Mouse (Mus musculus): Measurements from ENCODE around the gene Cep70.

The Cep70 gene

DNA sequence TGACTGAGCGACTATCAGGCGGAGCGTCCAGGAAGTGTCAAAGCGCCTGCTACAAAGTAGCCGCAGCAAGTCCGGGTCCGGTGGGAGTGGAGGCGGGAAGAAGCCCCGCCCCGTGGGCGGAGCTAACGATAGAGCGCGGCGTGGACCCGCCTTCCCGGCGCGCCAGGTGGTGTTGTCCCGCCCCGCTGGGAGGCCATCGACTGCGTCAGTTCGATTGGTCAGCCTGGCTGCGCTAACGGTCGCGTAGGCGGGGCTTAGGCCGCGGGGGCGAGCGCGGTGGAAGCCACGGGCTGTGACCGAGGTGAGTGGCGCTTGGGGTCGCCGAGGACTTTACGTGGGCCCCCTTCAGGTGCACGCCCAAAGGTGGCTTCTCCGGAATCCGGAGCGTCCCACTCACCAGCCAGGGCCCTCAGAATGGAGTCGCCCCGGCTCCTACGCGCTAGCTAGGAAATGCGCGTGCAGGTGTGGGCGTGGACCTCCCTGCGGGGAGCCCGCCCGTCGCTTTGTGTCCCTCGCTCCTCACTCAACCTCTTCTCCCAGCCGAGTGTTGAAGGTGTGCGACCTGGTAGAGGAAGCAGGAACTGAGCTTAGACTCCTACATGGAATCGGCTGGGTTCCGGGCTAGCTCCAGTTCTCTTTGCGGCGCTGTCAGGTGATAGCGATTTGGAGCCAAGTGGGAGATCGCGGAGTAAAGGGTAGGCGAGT is at the start of gene Cep70:
TSS of gene Cep70 (plus strand) at position 178 of the 705 bp plus-strand sequence.
- WGBS: under 1% methylated on average over 66 of the region's 66 CpGs

GRCm38 (mm10) chr9:99212643-99213042 is 30.5 kb upstream of the Cep70 start:
- 61% methylated on average over 2 of the region's 2 CpGs for WGBS

DNA sequence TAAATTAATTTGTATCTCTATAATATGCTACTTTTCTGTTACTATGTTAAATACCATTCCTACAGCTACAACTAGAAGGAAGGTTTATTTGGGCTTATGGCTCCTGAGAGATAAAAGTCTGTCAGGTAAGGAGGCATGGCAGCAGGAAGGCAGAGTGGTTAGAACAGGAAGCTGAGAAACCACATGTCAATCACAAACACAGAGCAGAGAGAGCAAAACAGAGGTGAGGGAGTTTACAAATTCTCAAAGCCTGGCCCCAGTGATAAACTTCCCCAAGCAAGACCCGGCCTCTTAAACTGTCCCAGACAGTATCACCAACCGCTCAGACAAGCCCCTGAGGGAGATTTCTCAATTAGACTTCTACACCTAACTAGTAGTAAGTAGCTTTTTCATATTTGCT is 27.0 kb upstream of the Cep70 start:
- WGBS: 83% methylated on average over 2 of the region's 2 CpGs

GRCm38 (mm10) chr9:99217999-99218719 is 25.0 kb upstream of the Cep70 start:
- 63% methylated on average over 6 of the region's 6 CpGs for WGBS

DNA sequence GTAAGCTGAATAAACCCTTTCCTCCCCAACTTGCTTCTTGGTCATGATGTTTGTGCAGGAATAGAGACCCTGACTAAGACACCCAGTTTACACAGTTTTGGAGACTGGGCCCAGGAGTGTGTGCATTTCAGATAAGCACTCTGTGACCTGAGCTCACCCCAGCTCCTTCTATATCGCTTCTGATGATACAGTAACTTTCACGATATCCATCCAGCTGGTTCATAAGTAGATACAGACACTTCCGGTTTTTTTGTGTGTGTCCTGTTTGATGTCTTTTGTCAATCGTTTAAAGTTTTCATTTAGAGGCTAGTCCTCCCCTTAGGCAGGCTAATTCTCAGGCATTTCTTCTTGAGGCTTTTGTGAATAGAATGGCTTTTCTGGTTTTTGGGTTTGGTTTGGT is 21.5 kb upstream of the Cep70 start:
- 83% methylated on average over 4 of the region's 4 CpGs for WGBS

GRCm38 (mm10) chr9:99224583-99224982 is 18.6 kb upstream of the Cep70 start:
- WGBS: 44% methylated on average over 3 of the region's 3 CpGs

DNA sequence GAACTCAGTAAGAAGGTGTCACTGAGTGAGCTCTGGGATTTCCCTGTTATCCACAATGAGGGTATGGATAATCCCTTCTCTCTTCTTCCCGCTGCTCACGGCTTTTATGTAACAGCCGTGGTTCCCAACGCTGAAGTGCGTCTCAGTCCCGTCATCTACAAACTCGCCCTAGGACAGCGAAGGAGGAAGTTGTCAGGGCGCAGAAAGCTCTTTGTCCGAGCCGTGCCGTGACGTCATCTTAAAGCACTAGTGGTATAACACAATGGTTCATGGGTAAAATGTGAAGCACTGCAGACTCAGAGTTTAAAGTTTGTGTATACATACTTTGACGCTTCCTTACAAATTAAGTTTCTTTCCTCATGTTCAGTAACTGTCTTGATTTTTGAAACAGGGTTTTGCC is 13.7 kb upstream of the Cep70 start:
- 88% methylated on average over 14 of the region's 14 CpGs for WGBS

DNA sequence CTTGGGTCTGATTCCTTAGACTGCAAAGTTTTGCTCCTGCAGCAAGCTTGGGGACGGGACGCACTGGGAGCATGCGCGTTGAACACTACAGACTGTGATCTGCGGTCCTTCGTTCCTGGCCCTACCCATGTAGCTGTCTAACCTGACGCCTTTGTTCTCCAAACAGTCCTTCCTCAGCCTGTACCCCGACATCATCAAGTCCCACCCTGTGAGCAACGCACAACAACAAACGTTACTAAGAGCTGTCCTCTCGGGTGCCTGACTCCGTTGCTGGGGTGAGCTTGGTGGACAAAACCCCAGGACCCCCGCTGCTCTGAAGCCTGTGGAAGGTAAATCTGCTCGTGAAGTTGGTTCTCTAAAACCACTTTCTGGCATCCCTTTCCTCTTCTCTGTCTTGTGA is 6.0 kb upstream of the Cep70 start, which contains the start of gene Faiml:
TSS of gene Faiml (minus strand) at position 101 of the 400 bp plus-strand sequence.
- WGBS: 91% methylated on average over 14 of the region's 14 CpGs

DNA sequence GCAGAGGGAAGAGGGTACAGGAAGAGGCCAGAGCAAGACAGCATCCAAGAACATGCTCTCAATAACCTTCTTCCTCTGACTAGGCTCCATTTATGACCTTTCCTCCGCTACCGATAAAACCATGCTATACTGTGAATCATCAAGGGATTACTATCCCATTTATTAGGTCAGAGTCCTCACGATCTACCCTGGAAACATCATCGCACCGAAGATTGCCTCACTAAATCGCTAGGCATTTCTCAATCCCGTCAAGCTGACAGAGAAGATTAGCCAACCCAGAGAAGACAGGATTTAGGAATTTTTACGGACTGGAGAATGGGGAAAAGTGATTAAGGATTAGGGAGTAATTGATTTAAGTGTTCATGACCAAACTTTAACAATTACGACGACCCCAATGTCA is 4.9 kb upstream of the Cep70 start:
- 92% methylated on average over 10 of the region's 10 CpGs for WGBS

DNA sequence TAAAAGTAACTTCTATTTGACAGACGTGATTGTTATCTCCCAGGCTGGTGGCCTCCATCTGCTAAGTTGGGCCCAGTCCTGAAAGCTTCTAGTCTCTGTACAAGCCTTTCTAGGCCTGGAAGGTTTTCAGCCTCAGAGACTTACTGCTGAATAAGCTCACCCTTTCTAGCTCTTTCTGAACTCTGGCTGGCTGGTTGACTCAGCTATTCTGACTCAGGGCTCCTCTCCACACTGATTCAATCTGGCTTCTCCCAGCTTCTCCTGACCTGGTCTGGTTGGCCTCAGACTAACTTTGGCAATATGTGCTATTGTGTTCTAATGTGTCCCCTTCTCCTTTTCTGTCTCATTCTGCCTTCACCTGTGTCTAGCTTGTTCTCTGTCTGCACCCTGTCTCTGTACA is 3.9 kb upstream of the Cep70 start:
- 71% methylated on average over 1 of the region's 1 CpGs for whole genome bisulfite sequencing

DNA sequence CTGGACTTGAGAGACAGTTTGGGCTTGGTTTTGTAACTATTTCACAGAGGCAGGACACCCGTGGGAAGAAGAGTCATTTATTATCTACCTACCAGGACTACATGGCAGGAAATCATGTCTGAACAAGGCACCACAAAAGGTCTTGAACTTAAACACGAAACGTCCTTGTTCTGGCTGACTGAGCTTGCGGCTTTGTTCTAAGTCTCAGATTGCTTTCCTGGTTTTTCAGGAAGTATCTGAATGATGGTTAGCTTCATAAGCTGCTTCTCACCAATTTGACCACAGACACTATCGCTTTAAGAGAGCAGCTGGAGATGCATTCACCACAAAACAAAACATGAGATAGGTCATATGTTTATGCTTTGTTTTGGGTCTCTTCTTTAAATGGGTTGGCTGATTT is 2.6 kb upstream of the Cep70 start:
- 77% methylated on average over 5 of the region's 5 CpGs for WGBS

- WGBS: under 1% methylated on average over 7 of the region's 7 CpGs
These were observed 1.1 kb upstream of the Cep70 start for GRCm38 (mm10) chr9:99242035-99242434.

DNA sequence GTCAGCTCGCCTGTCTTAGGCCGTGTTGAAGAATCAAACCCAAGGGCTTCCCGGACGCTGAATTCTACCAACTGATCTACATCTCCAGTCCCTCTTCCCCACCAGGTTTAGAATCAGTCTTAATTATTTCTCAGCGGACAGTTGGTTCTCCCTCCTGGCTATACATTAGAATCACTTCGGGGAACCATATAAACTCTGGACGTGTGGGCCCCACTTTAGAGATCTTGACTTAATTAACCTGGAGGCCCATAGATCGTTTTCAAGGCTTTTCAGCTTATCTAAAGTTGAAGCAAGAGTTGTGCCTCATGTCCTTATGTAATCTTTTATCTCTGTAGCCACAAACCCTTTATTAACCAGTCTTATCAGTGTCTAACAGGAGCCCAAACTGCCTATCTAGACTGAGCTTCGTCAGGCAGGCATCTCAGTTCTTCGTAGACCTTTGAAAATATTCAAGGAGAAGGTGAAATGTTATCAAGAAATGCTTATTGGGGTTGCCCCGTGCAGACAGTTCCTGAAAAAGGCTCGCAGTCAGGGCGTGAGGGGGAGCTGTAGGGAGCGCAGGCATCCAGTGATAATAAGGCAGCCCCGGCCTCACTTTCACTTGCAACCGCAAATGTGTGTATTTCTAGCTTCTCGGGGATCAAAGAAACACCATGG is 506 bp upstream of the Cep70 start:
- 6% methylated on average over 17 of the region's 17 CpGs for WGBS

GRCm38 (mm10) chr9:99243895-99244293 is 727 bp downstream of the Cep70 start:
- WGBS: 7% methylated on average over 10 of the region's 10 CpGs

DNA sequence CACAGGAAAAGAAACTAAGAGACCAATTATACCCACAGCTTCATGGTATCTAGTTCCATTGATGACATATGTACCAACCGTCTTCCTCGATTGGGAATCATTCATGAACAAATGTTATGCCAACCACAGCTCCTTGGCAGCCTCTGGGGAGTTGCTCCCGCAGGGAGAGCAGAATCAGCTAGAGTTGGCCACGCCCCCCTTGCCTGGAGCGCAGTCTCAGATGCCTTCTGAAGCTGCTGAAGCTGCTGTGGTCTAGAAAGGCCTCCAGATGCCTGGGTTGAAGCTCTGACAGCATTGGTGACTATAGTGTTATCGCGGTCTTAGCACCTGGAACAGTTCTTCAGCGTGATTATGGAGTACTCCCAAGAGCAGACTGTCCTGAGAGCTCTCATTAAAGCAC is 5.1 kb downstream of the Cep70 start:
- 64% methylated on average over 8 of the region's 8 CpGs for WGBS

- over 99% methylated on average over 4 of the region's 4 CpGs for WGBS
These were observed 5.7 kb downstream of the Cep70 start for GRCm38 (mm10) chr9:99248906-99249305.

DNA sequence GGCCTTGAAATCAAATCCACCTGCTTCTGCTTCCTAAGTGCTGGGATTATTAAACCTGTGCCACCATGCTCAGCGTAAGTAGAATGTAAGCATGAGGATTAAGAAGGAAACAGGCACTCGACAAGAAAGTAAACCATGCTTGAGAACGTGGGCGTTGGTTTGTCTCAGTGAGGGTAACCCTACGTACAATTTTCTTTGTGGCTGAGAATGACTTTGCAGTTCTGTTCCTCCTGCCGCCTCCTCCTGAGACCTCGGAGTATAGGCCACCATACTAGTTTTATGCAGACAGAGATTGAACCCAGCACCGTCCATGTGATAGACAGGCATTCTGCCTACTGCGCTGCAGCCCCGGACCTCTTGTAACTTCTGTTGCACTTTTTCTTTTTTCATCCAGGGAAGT is 10.7 kb downstream of the Cep70 start:
- 88% methylated on average over 10 of the region's 10 CpGs for WGBS

DNA sequence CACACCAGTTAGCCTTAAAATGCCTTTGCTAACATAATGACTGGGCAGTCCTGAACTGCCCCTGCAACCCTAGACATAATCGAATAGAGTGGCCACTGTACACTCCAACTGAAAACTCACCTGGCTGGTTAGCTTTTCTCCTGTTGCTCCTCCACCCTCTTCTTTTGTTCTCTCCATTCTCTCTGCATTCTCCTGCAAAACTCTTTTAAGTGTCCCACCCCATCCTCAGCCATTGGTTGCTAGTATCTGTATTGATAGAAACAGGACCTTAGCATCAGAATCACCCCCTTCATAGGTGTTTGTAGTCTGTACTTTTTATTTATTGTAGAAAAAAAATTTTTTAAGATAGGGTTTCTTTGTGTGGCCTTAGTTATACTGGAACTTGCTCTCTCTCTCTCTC is 13.0 kb downstream of the Cep70 start:
- 100% methylated on average over 1 of the region's 1 CpGs for WGBS

GRCm38 (mm10) chr9:99256821-99257220 is 13.7 kb downstream of the Cep70 start:
- 92% methylated on average over 3 of the region's 3 CpGs for WGBS

- 84% methylated on average over 5 of the region's 5 CpGs for WGBS
These were observed 15.7 kb downstream of the Cep70 start for GRCm38 (mm10) chr9:99258891-99259290.

DNA sequence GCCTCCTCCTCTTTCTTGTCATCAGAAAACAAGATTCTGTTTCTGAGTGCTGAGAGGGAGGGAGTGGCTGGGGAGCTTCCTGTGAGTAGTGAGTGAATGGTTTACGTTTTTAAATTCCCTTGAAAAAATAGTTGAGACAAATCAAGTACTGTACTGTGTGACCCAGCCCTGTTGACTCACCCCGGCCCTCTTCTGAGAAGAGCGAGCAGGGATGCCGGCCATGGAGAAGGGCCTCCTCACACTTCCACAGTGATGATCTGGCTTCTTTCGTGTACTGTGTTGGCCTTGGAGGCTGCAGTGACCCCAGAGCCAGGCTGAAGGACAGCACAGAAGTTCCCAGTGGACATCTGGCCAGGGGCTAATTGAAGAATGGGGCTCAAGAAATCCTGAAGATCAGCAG is 61.1 kb downstream of the Cep70 start:
- 78% methylated on average over 5 of the region's 5 CpGs for WGBS

DNA sequence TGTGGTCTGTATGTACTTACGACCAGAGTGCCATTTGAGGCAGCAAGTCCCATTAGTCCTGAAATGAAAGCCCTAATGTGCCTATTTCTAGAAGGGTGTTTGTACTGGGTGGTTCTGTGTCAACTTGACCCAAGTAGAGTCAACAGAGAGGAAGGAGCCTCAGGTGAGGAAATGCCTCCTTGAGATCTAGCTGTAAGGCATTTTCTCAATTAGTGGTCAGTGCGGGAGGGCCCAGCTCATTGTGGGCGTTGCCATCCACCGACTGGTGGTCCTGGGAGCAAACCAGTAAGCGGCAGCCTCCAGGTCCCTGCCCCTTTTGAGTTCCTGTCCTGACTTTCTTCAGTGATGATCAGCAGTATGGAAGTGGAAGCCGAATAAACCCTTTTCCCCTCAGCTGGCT is 63.1 kb downstream of the Cep70 start:
- 92% methylated on average over 6 of the region's 6 CpGs for WGBS
